Mouse (Mus musculus) embryonic facial prominence, embryonic 13.5 days (tissue): Measurements from ENCODE around the gene Gm12216. TPM values are rescaled to one million over a fixed set of nuclear protein-coding genes. Genes with fewer than 3 reads are reported as not detected.

Source experiments
- ATAC-seq: fragments of 200-750 bp; cut with Nextera tagmentation; 2 replicates; pipeline ENCODE4 v1.8.0; 2017; ENCODE audit warnings: low read depth; ENCODE audit not compliant: insufficient number of reproducible peaks, insufficient read depth, low FRiP score, low TSS enrichment
- H3K27ac ChIP-seq: fragments of 300-500 bp; sonication (generic); 2 replicates; pipeline ENCODE4 v1.5.1; 2015; ENCODE audit warnings: moderate library complexity, mild to moderate bottlenecking, inconsistent platforms
- H3K27me3 ChIP-seq: fragments of 300-500 bp; sonication (generic); 2 replicates; pipeline ENCODE4 v1.6.1; 2015; ENCODE audit warnings: mild to moderate bottlenecking, inconsistent platforms
- H3K36me3 ChIP-seq: fragments of 300-500 bp; sonication (generic); 2 replicates; pipeline ENCODE4 v1.6.1; 2015; ENCODE audit warnings: mild to moderate bottlenecking, inconsistent platforms
- H3K4me1 ChIP-seq: fragments of 300-500 bp; sonication (generic); 2 replicates; pipeline ENCODE4 v1.6.1; 2015; ENCODE audit warnings: inconsistent platforms
- H3K4me2 ChIP-seq: fragments of 300-500 bp; sonication (generic); 2 replicates; pipeline ENCODE4 v1.6.1; 2015; ENCODE audit warnings: moderate library complexity, mild to moderate bottlenecking, inconsistent platforms
- H3K4me3 ChIP-seq: fragments of 300-500 bp; sonication (generic); 2 replicates; pipeline ENCODE4 v1.5.1; 2015; ENCODE audit warnings: mild to moderate bottlenecking, inconsistent platforms
- H3K9ac ChIP-seq: fragments of 300-500 bp; sonication (generic); 2 replicates; pipeline ENCODE4 v1.6.1; 2015; ENCODE audit warnings: mild to moderate bottlenecking, inconsistent platforms
- H3K9me3 ChIP-seq: fragments of 300-500 bp; sonication (generic); 2 replicates; pipeline ENCODE4 v1.6.1; 2016; ENCODE audit warnings: inconsistent platforms
- WGBS: fragments of 180-500 bp; shearing (Covaris S2); methylation state at CpG from one replicate; pipeline ENCODE4 v1.1.7; 2015; ENCODE audit warnings: mixed read lengths; 5-methylcytosine and 5-hydroxymethylcytosine counted together
- polyA plus RNA-seq: library from polyadenylated mRNA; unstranded; fragments of >200 nt; fragmentation: Nextera tagmentation; extraction: Ambion mirVana; gene quantifications from 2 replicates; pipeline ENCODE4 v1.2.1, GENCODE M21; 2015

Gm12216 gene
- polyA plus RNA-seq, 1 experiment from 2014 or later, result not detected

DNA sequence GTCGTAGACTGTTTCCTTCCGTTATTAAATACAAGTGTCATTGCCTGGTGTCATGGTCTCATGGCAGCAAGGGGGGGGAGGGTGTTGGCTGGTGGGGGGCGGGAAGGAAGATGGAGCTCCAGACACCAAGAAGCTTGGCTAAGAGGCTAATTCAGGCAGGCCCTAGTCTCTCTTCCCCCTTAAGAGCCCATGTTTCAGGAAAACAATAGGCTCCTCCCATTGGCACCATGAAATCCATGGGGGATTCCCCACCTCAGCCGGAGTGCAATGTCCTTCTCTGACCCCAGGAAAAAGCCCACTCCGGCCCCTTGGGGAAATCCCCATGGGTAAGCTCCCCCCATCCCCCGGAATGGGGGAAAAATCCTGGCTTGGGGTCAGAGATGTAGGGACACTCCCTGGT is 40.3 kb downstream of the Gm12216 start:
- Histone ChIP-seq H3K9ac (no peak overlapping the region), H3K27me3 (no peaks in the 10 kb centered on the region), H3K27ac (no peak overlapping the region), H3K9me3 (no peaks in the 10 kb centered on the region), H3K36me3 (no peaks in the 10 kb centered on the region), H3K4me3 (no peak overlapping the region), H3K4me1 (no peaks in the 10 kb centered on the region), H3K4me2 (no peak overlapping the region)
- ATAC-seq, result no peak
- 61% methylated on average over 6 of the region's 6 CpGs for WGBS

DNA sequence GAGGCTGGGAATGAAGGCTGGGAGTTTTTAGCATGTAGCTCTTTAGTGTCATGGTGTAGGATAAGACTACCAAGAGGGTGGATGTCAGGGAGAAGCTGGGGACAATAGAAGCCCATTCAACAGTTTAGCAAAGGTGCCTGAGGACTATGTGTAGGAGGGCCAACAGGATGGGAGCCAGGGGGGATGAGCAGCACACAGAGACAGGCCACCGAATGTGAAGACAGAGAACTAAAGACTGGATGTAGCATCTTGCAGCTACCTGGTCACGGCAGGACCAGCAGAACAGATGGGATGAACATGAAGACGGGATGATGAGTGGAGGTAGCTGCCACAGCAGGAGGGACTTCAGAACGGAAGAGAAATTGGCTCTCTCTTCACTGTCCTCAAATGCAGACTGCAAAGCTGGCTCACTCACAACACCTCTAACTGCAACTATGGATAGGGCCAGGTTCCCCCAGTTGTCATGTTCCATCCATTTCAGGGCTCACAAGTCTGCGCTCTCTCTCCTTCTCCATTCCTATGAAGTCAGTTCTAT is 42.1 kb downstream of the Gm12216 start:
- H3K4me1 ChIP-seq, result no peaks in the 10 kb centered on the region
- H3K36me3 ChIP-seq, result no peaks in the 10 kb centered on the region
- no peak overlapping the region for H3K27ac ChIP-seq
- no peak overlapping the region for H3K4me2 ChIP-seq
- H3K9ac ChIP-seq, result no peak overlapping the region
- H3K4me3 ChIP-seq, result no peak overlapping the region
- ATAC-seq, result no peak
- no peaks in the 10 kb centered on the region for H3K9me3 ChIP-seq
- H3K27me3 ChIP-seq, result no peaks in the 10 kb centered on the region
- WGBS, result 81% methylated on average over 5 of the region's 5 CpGs

DNA sequence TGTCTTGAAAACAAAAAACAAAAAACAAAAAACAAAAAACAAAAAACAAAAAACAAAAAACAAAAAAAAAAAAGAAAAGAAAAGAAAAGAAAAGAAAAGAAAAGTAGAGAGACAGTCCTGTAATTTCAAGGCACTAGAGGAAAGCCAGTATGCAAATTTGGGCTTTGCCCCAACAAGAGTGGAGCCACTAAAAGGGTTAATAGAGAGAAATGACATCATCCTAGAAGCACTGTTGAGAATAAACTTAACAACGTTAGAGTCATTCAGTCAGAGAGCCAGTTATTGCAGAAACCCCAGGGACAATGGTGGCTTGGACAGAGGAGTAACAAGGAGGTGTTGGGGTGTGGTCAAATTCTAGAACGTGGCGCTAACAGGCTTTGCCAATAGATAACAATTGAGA is 44.2 kb downstream of the Gm12216 start:
- Histone ChIP-seq H3K9me3 (no peaks in the 10 kb centered on the region), H3K4me3 (no peak overlapping the region), H3K27me3 (no peaks in the 10 kb centered on the region), H3K4me1 (no peaks in the 10 kb centered on the region), H3K4me2 (no peak overlapping the region), H3K36me3 (no peaks in the 10 kb centered on the region), H3K9ac (no peak overlapping the region), H3K27ac (no peak overlapping the region)
- WGBS, result 59% methylated on average over 3 of the region's 3 CpGs
- ATAC-seq, result no peak

DNA sequence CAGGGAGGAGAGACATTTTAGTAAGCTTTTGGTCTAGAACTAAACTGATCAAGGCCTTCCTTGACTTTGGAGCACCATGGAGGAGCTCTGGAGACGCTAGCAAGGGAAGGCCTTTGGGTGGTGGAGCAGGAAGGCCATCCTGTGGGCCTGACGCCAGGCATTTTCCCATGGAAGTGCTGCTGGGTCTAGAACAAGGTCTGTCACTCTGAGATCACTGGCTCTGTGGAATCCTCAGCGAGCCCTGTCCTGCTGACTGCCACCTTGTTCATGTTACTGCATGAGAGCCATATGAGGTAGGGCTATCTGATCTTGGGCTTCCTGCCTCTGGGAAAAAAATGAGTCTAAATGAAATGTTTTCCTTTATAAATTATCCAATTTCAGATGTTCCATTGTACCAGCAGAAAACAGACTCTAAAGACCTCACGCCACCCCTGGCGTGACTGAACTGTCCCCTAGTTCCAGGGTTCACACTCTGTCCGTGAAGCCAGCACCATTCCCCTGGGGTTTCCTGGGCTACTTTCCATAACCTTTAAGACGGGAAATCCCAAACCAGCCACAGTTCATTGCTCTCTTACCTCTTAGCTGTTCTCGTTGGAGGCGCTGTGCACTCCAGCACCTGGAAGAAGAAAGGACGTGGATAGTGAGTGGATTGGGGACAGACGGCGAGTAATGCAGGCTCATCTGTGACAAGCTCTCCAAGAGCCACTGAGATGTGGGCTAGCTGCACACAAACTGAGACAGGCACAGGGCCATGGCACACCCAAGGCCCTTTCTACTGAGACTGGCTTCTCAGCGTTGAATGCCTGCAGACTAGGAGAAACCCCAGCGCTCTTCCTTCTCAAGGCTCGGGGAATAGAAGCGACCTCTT is 45.8 kb downstream of the Gm12216 start:
- WGBS, result 77% methylated on average over 16 of the region's 16 CpGs
- ATAC-seq, result no peak
- H3K4me3 ChIP-seq, result no peak overlapping the region
- no peaks in the 10 kb centered on the region for H3K9me3 ChIP-seq
- no peak overlapping the region for H3K9ac ChIP-seq
- no peaks in the 10 kb centered on the region for H3K4me1 ChIP-seq
- H3K36me3 ChIP-seq, result no peaks in the 10 kb centered on the region
- no peaks in the 10 kb centered on the region for H3K27me3 ChIP-seq
- no peak overlapping the region for H3K27ac ChIP-seq
- H3K4me2 ChIP-seq, result no peak overlapping the region

DNA sequence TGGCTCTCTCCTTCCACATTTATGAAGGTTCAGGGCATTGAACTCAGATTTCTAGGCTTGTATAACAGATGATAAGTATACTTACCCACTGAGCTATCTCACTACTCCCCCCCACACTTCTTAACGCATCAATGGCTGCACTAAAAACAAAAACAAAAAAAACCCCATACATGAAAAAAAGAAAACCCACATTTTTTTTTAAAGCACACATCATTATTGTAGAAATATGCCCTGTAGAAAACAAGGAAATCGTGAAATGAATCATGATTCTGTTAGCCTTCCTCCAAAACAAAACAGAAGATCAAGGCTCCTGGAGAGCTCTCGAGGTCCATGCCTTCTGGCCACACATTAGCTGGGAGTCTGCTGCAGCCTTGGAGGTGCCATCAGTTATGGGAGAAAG is 47.7 kb downstream of the Gm12216 start:
- 81% methylated on average over 3 of the region's 3 CpGs for WGBS
- no peak overlapping the region for H3K9ac ChIP-seq
- H3K36me3 ChIP-seq, result no peaks in the 10 kb centered on the region
- H3K4me1 ChIP-seq, result no peaks in the 10 kb centered on the region
- no peak for ATAC-seq
- H3K27me3 ChIP-seq, result no peaks in the 10 kb centered on the region
- no peak overlapping the region for H3K4me3 ChIP-seq
- H3K27ac ChIP-seq, result no peak overlapping the region
- H3K4me2 ChIP-seq, result no peak overlapping the region
- H3K9me3 ChIP-seq, result no peaks in the 10 kb centered on the region

DNA sequence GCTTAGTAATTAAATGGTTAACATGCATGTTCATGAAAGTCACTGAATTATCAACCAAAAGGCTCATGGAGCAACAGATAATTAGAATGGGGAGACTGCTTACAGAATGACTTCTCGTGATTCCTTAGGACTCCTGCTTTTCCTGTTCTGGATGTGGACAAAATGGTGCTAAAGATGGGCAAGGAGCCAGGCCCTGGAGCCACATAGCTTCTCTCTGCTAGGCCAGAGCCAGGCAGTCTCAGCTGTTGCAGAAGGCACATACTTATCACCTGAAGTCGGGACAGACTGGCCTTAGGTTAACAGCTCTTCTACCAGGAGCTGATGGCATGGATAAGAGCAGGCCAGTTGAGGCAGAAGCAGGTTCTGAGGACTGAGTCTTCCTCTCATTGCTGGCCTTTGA is 48.3 kb downstream of the Gm12216 start:
- ATAC-seq, result no peak
- WGBS, result 60% methylated on average over 2 of the region's 2 CpGs
- Histone ChIP-seq H3K27me3 (no peaks in the 10 kb centered on the region), H3K4me2 (no peak overlapping the region), H3K27ac (no peak overlapping the region), H3K4me3 (no peak overlapping the region), H3K9me3 (no peaks in the 10 kb centered on the region), H3K4me1 (no peaks in the 10 kb centered on the region), H3K36me3 (no peaks in the 10 kb centered on the region), H3K9ac (no peak overlapping the region)

DNA sequence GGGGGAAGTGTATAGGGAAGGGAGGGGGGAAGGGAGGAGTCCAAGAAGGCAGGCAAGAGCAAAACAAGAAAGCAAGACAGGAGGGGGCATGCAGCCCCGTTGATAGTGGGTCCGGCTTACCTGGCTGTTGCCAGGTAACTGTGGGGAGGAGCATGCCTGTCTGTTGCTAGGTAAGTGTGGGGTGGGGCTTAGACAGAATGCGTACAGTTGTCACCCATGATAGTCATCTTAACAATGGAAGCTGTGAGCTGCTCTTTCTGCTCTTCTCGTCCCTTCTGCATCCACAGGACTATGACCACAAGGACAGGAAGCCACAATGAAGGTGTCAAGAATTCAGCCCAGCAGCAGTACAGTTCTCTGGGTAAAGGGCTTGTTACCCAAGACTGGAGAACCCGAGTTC is 48.9 kb downstream of the Gm12216 start:
- Histone ChIP-seq H3K9ac (no peak overlapping the region), H3K27ac (no peak overlapping the region), H3K4me3 (no peak overlapping the region), H3K36me3 (no peaks in the 10 kb centered on the region), H3K4me1 (no peaks in the 10 kb centered on the region), H3K27me3 (no peaks in the 10 kb centered on the region), H3K4me2 (no peak overlapping the region), H3K9me3 (no peaks in the 10 kb centered on the region)
- ATAC-seq, result no peak
- 50% methylated on average over 5 of the region's 5 CpGs for WGBS

DNA sequence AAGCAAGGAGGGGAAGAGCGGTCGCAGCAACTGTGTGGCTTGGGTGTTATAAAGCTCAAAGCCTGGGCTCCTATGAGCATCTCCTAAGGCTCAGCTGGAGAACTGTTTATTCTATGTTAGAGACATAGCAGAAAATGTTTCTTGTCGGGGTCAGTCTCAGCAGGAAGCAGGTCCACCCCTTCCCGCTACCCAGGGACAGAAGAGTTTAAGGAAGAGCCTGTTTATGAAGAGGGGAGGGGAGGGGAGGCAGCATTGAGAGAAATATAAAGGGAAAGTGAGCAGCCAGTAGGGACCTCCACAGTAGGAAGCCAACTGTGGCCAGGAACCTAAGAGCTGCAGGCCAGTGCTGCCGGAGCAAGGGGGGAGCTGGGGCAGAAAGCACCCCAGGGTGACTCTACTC is 49.7 kb downstream of the Gm12216 start:
- Histone ChIP-seq H3K9ac (no peak overlapping the region), H3K9me3 (no peaks in the 10 kb centered on the region), H3K4me1 (no peaks in the 10 kb centered on the region), H3K27me3 (no peaks in the 10 kb centered on the region), H3K4me3 (no peak overlapping the region), H3K4me2 (no peak overlapping the region), H3K36me3 (no peaks in the 10 kb centered on the region), H3K27ac (no peak overlapping the region)
- 47% methylated on average over 5 of the region's 5 CpGs for WGBS
- ATAC-seq, result no peak

DNA sequence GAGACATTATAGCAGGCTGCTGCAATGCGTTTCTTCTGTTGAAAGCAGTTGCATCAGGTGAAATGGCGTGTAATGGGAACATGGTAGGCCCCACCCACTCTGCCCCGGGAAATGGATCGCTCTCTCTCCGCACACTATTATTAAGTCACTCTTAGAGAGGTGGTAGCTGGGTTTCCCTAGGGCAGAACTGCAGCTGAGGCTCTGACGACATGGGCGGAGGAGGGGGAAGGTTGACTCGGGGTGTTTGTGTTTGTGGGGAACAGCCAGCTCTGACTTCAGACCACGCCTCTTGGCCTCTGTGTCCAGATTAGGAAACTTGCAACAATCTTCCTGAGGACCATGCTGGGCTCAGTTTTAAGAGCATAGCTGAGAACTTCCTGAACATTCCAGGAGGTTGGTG is 53.3 kb downstream of the Gm12216 start:
- H3K36me3 ChIP-seq, result no peaks in the 10 kb centered on the region
- H3K27me3 ChIP-seq, result no peaks in the 10 kb centered on the region
- H3K4me3 ChIP-seq, result no peak overlapping the region
- no peak overlapping the region for H3K4me2 ChIP-seq
- WGBS, result 54% methylated on average over 9 of the region's 9 CpGs
- no peak for ATAC-seq
- no peak overlapping the region for H3K27ac ChIP-seq
- no peaks in the 10 kb centered on the region for H3K4me1 ChIP-seq
- no peak overlapping the region for H3K9ac ChIP-seq
- H3K9me3 ChIP-seq, result no peaks in the 10 kb centered on the region

DNA sequence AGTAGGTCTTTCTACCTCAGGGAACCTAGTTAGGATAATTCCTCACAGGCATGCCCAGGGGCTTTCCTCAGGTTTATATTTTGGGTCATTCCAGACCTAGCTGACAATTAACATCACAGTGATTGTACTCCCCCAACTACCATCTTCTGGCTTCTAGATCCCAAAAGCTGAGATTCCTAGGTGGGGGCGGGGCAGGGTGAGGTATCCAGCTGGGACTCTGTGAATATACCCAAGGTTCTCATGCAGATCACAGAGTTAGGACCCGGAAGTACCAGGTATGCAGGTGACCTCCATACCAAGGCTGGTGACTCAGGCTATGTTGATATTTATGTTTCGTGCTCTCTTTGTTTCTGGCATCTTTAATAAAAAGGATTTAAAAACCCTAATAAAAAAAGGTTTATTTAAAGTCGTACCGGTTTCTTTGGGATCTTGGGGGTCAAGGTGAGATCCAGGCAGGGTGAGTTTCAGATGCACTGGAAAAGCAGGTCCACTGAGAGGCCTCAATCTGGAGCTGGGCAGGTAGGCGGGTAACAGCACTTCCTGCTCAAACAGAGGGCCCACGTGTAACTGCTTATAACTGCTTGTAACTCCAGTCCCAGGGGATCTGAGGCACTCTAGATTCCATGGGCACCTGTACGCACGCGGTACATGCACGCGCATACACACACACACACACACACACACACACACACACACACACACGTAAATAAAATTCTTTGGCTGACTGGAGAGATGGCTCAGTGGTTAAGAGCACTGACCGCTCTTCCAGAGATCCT is 54.3 kb downstream of the Gm12216 start:
- Histone ChIP-seq H3K9ac (no peak overlapping the region), H3K27me3 (no peaks in the 10 kb centered on the region), H3K27ac (no peak overlapping the region), H3K9me3 (no peaks in the 10 kb centered on the region), H3K4me1 (no peaks in the 10 kb centered on the region), H3K4me2 (no peak overlapping the region), H3K36me3 (no peaks in the 10 kb centered on the region), H3K4me3 (no peak overlapping the region)
- no peak for ATAC-seq
- WGBS, result 80% methylated on average over 14 of the region's 14 CpGs

DNA sequence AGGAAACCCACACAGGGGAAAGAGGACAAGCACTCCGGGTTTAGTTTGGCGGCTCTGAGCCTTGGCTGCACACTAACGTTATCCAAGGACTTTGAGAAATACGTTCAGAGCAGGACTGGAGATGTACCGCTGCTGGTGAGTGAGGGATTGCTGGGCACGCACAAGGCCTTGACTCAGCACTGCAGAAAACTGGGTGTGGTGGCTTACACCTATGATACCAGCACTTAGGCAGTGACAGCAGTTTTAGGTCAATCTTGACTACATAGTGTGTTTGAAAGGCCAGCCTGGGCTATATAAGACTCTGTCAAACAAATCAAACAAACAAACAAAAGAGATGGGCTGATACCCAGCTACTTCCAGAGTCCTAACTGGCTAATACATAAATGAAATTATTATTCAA is 55.6 kb downstream of the Gm12216 start:
- ATAC-seq, result no peak
- no peak overlapping the region for H3K4me3 ChIP-seq
- no peak overlapping the region for H3K4me2 ChIP-seq
- H3K27ac ChIP-seq, result no peak overlapping the region
- H3K36me3 ChIP-seq, result no peaks in the 10 kb centered on the region
- no peaks in the 10 kb centered on the region for H3K27me3 ChIP-seq
- no peaks in the 10 kb centered on the region for H3K4me1 ChIP-seq
- no peaks in the 10 kb centered on the region for H3K9me3 ChIP-seq
- WGBS, result 81% methylated on average over 6 of the region's 6 CpGs
- no peak overlapping the region for H3K9ac ChIP-seq

DNA sequence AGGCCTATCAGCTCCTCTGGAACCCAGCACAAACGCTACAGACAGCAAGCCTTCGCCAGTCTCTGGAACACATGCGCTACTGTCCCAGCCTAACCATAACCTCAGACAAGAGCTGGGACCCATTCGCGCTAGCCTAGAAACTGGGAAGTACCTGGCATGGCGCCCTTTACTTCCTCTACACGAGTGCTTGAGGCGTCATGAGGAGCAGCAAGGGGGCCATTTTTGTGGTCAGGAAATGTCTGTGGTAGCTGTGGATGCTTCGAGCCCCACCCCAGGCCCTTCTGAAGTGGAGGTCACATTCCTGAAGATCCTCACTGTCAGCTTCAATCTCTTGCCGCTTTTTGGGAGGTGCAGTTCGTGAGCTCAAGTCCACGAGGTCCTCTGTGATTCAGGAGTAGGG is 56.0 kb downstream of the Gm12216 start:
- no peaks in the 10 kb centered on the region for H3K27me3 ChIP-seq
- no peaks in the 10 kb centered on the region for H3K36me3 ChIP-seq
- ATAC-seq, result no peak
- H3K4me3 ChIP-seq, result no peak overlapping the region
- no peaks in the 10 kb centered on the region for H3K9me3 ChIP-seq
- H3K4me1 ChIP-seq, result no peaks in the 10 kb centered on the region
- WGBS, result 73% methylated on average over 12 of the region's 12 CpGs
- no peak overlapping the region for H3K27ac ChIP-seq
- no peak overlapping the region for H3K9ac ChIP-seq
- H3K4me2 ChIP-seq, result no peak overlapping the region
